Mouse (Mus musculus): ENCODE results near the gene Gm37240. TPM values are rescaled to one million over a fixed set of nuclear protein-coding genes. Genes with fewer than 3 reads are reported as not detected.
A peak's percentile ranks its signal among the peaks of the same experiment; 100 is the strongest.

Gene Gm37240
- polyA plus RNA-seq, 1 experiment, result not detected

- TF ChIP-seq POLR2A (IDR thresholded peaks at IDR 0.05; ENCODE audit: borderline replicate concordance, low read depth, low read length), result no peak
- TF ChIP-seq CTCF (IDR thresholded peaks at IDR 0.05; ENCODE audit: low read depth, low read length), result no peak
- no peak overlapping the region for H3K27ac ChIP-seq (ENCODE audit: insufficient read depth, low read depth, low read length)
- H3K4me3 ChIP-seq (ENCODE audit: insufficient read depth, low read length), result no peak overlapping the region
- peaks cover 43% of the 10 kb centered on the region for H3K4me1 ChIP-seq (ENCODE audit: control insufficient read depth, insufficient read depth, low read length)
Observed at GRCm38 (mm10) chr3:84653557-84654245, 1233.6 kb downstream of the Gm37240 start.

- no peak for TF ChIP-seq POLR2A (IDR thresholded peaks at IDR 0.05; ENCODE audit: borderline replicate concordance, low read depth, low read length)
- no peak for TF ChIP-seq CTCF (IDR thresholded peaks at IDR 0.05; ENCODE audit: low read depth, low read length)
- peaks cover 47% of the 10 kb centered on the region for H3K4me1 ChIP-seq (ENCODE audit: control insufficient read depth, insufficient read depth, low read length)
- H3K27ac ChIP-seq (ENCODE audit: insufficient read depth, low read depth, low read length), result peak overlapping the region; percentile 14
- H3K4me3 ChIP-seq (ENCODE audit: insufficient read depth, low read length), result no peak overlapping the region
Observed at GRCm38 (mm10) chr3:84652643-84653556, 1234.4 kb downstream of the Gm37240 start.

GRCm38 (mm10) chr3:84649578-84650327, 1237.6 kb downstream of the Gm37240 start:
- Histone ChIP-seq H3K4me3 (ENCODE audit: insufficient read depth, low read length) (no peak overlapping the region), H3K27ac (ENCODE audit: insufficient read depth, low read depth, low read length) (no peak overlapping the region), H3K4me1 (ENCODE audit: control insufficient read depth, insufficient read depth, low read length) (peaks cover 52% of the 10 kb centered on the region)
- TF ChIP-seq POLR2A (IDR thresholded peaks at IDR 0.05; ENCODE audit: borderline replicate concordance, low read depth, low read length) (no peak), CTCF (IDR thresholded peaks at IDR 0.05; ENCODE audit: low read depth, low read length) (no peak)

GRCm38 (mm10) chr3:84648069-84648468, 1239.2 kb downstream of the Gm37240 start:
- Histone ChIP-seq H3K27ac (ENCODE audit: insufficient read depth, low read depth, low read length) (peak overlapping the region; percentile 98), H3K4me3 (ENCODE audit: insufficient read depth, low read length) (peak overlapping the region; percentile 18; the same call in 1 of the 2 replicates)

GRCm38 (mm10) chr3:84647616-84648015, 1239.7 kb downstream of the Gm37240 start:
- TF ChIP-seq POLR2A (IDR thresholded peaks at IDR 0.05; ENCODE audit: borderline replicate concordance, low read depth, low read length), result no peak
- no peak for TF ChIP-seq CTCF (IDR thresholded peaks at IDR 0.05; ENCODE audit: low read depth, low read length)
- Histone ChIP-seq H3K27ac (ENCODE audit: insufficient read depth, low read depth, low read length) (peak overlapping the region; percentile 98), H3K4me3 (ENCODE audit: insufficient read depth, low read length) (peak overlapping the region; percentile 25; the same call in 1 of the 2 replicates), H3K4me1 (ENCODE audit: control insufficient read depth, insufficient read depth, low read length) (peaks cover 41% of the 10 kb centered on the region)

More at GRCm38 (mm10) chr3:84648069-84648468, 1239.2 kb downstream of the Gm37240 start:
- peaks cover 46% of the 10 kb centered on the region for H3K4me1 ChIP-seq (ENCODE audit: control insufficient read depth, insufficient read depth, low read length)

- Histone ChIP-seq H3K4me3 (ENCODE audit: insufficient read depth, low read length) (no peak overlapping the region), H3K4me1 (ENCODE audit: control insufficient read depth, insufficient read depth, low read length) (peaks cover 43% of the 10 kb centered on the region), H3K27ac (ENCODE audit: insufficient read depth, low read depth, low read length) (peak overlapping the region; percentile 37)
- TF ChIP-seq POLR2A (IDR thresholded peaks at IDR 0.05; ENCODE audit: borderline replicate concordance, low read depth, low read length) (no peak), CTCF (IDR thresholded peaks at IDR 0.05; ENCODE audit: low read depth, low read length) (no peak)
Observed at GRCm38 (mm10) chr3:84646331-84646845, 1240.9 kb downstream of the Gm37240 start.

GRCm38 (mm10) chr3:84646007-84646290, 1241.4 kb downstream of the Gm37240 start:
- TF ChIP-seq CTCF (IDR thresholded peaks at IDR 0.05; ENCODE audit: low read depth, low read length) (no peak), POLR2A (IDR thresholded peaks at IDR 0.05; ENCODE audit: borderline replicate concordance, low read depth, low read length) (no peak)
- peak overlapping the region; percentile 37; the same call in 1 of the 2 replicates for H3K27ac ChIP-seq (ENCODE audit: insufficient read depth, low read depth, low read length)
- H3K4me1 ChIP-seq (ENCODE audit: control insufficient read depth, insufficient read depth, low read length), result peaks cover 47% of the 10 kb centered on the region
- H3K4me3 ChIP-seq (ENCODE audit: insufficient read depth, low read length), result no peak overlapping the region

GRCm38 (mm10) chr3:84645156-84646006, 1241.9 kb downstream of the Gm37240 start:
- H3K4me3 ChIP-seq (ENCODE audit: insufficient read depth, low read length), result no peak overlapping the region
- H3K27ac ChIP-seq (ENCODE audit: insufficient read depth, low read depth, low read length), result peak overlapping the region; percentile 37
- peaks cover 53% of the 10 kb centered on the region for H3K4me1 ChIP-seq (ENCODE audit: control insufficient read depth, insufficient read depth, low read length)
- TF ChIP-seq CTCF (IDR thresholded peaks at IDR 0.05; ENCODE audit: low read depth, low read length) (no peak), POLR2A (IDR thresholded peaks at IDR 0.05; ENCODE audit: borderline replicate concordance, low read depth, low read length) (no peak)

GRCm38 (mm10) chr3:84642942-84643341, 1244.4 kb downstream of the Gm37240 start:
- peaks cover 67% of the 10 kb centered on the region for H3K4me1 ChIP-seq (ENCODE audit: control insufficient read depth, insufficient read depth, low read length)
- H3K27ac ChIP-seq (ENCODE audit: insufficient read depth, low read depth, low read length), result no peak overlapping the region
- no peak overlapping the region for H3K4me3 ChIP-seq (ENCODE audit: insufficient read depth, low read length)
- TF ChIP-seq POLR2A (IDR thresholded peaks at IDR 0.05; ENCODE audit: borderline replicate concordance, low read depth, low read length) (no peak), CTCF (IDR thresholded peaks at IDR 0.05; ENCODE audit: low read depth, low read length) (no peak)

Data from bone marrow macrophage, adult 2 months (primary cell).